Mouse (Mus musculus) embryonic fibroblast, embryonic 13.5 days (primary cell): ENCODE data around the gene Slc6a17.

ENCODE experiments used
- CTCF ChIP-seq: IDR thresholded peaks from 2 replicates; pipeline ENCODE4 v1.5.1; 2011; ENCODE audit warnings: mild to moderate bottlenecking, control low read depth, low read length, moderate library complexity, borderline replicate concordance; ENCODE audit not compliant: insufficient read depth
- POLR2A ChIP-seq: IDR thresholded peaks from 2 replicates; pipeline ENCODE4 v1.6.1; 2011; ENCODE audit warnings: low read depth, mild to moderate bottlenecking, control low read depth, low read length, moderate library complexity

DNA sequence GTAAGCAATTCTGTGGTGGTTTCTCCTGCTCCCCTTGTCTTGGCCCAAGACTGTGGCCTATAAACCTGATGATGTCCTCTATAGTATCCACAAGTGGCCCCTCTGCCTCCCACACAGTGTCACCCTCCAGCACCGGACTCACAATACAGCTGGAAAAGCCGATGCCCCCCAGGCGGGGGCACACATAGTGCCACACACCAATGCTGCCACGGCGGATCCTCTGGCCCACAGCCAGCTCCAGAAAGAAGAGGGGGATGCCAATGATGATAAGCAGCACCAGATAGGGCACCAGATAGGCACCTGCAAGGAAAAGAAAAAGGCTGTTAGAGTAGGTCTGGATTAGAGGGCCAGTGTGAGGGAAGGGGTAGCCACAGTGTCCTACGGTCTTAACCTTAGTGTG lies 22.3 kb downstream of the Slc6a17 start:
- TF ChIP-seq CTCF (no peak), POLR2A (no peak)
